Mouse (Mus musculus) liver, embryonic 14.5 days (tissue): ENCODE data around the gene Zfp609. TPM values are rescaled to one million over a fixed set of nuclear protein-coding genes. Genes with fewer than 3 reads are reported as not detected.

Experiments used
- ATAC-seq: fragments of 200-750 bp; cut with Nextera tagmentation; 2 replicates; pipeline ENCODE4 v1.8.0; 2017; ENCODE audit warnings: moderate number of reproducible peaks, mild to moderate bottlenecking, moderate library complexity; ENCODE audit not compliant: insufficient read depth
- DNase-seq, 3 experiments: peaks; one replicate each; pipeline ENCODE4 v3.0.0-alpha.2; 2012 to 2013; ENCODE audit warnings: low read depth in 3 of 3, low spot score in 3 of 3
- H3K27ac ChIP-seq: fragments of 300-500 bp; sonication (generic); 2 replicates; pipeline ENCODE4 v1.5.1; 2014; ENCODE audit warnings: moderate library complexity, mild to moderate bottlenecking, control low read depth, inconsistent platforms
- H3K27me3 ChIP-seq: fragments of 300-500 bp; sonication (generic); 2 replicates; pipeline ENCODE4 v1.6.1; 2014; ENCODE audit warnings: mild to moderate bottlenecking, low read length, moderate library complexity; ENCODE audit not compliant: control insufficient read depth, insufficient read depth
- H3K36me3 ChIP-seq: fragments of 300-500 bp; sonication (generic); replicated peaks from 2 replicates; pipeline ENCODE4 v1.6.1; 2014; ENCODE audit warnings: low read depth; ENCODE audit not compliant: control insufficient read depth, insufficient read depth
- H3K4me1 ChIP-seq, 2 experiments: fragments of 200-500 bp in 1 of 2; fragments of 300-500 bp in 1 of 2; sonication (generic) in 1 of 2; replicated peaks; 2 replicates each; pipeline ENCODE4 v1.6.1; 2012 to 2014; ENCODE audit warnings: antibody characterized with exemption in 1 of 2, inconsistent platforms in 1 of 2, low read length in 1 of 2; ENCODE audit not compliant: control insufficient read depth in 2 of 2, insufficient read depth in 2 of 2
- H3K4me2 ChIP-seq: fragments of 300-500 bp; sonication (generic); 2 replicates; pipeline ENCODE4 v1.6.1; 2014; ENCODE audit warnings: low read depth, mild to moderate bottlenecking, control low read depth, moderate library complexity
- H3K4me3 ChIP-seq, 2 experiments: fragments of 200-500 bp in 1 of 2; fragments of 300-500 bp in 1 of 2; sonication (generic) in 1 of 2; 2 replicates each; pipeline ENCODE4 v1.5.1; 2012 to 2014; ENCODE audit warnings: low read depth in 2 of 2, low read length in 2 of 2, mild to moderate bottlenecking in 2 of 2, control low read depth in 1 of 2, inconsistent platforms in 1 of 2, moderate library complexity in 1 of 2; ENCODE audit not compliant: insufficient read depth in 1 of 2
- H3K9ac ChIP-seq: fragments of 300-500 bp; sonication (generic); replicated peaks from 2 replicates; pipeline ENCODE4 v1.6.1; 2014; ENCODE audit warnings: mild to moderate bottlenecking, control low read depth, moderate library complexity
- H3K9me3 ChIP-seq: fragments of 300-500 bp; sonication (generic); 2 replicates; pipeline ENCODE4 v1.6.1; 2016; ENCODE audit warnings: low read length, mixed read lengths; ENCODE audit not compliant: control insufficient read depth
- CTCF ChIP-seq: IDR thresholded peaks from 2 replicates; pipeline ENCODE4 v1.5.1; 2016; ENCODE audit warnings: antibody characterized with exemption, low read depth, control low read depth
- EP300 ChIP-seq: IDR thresholded peaks from 2 replicates; pipeline ENCODE4 v1.6.1; 2016; ENCODE audit warnings: antibody characterized with exemption, low read depth
- WGBS: fragments of 180-500 bp; shearing (Covaris S2); extraction: QIAGEN DNeasy Blood & Tissue Kit; methylation state at CpG from one replicate; pipeline ENCODE4 v1.1.7; 2014; ENCODE audit not compliant: insufficient replicate concordance; 5-methylcytosine and 5-hydroxymethylcytosine counted together
- polyA plus RNA-seq, 2 experiments: library from polyadenylated mRNA; depleted of rRNA in 1 of 2; stranded (reverse) in 1 of 2; unstranded in 1 of 2; fragments of >200 nt; fragmentation: Nextera tagmentation in 1 of 2; extraction: Ambion mirVana in 1 of 2; gene quantifications; 2 replicates each; pipeline versions ENCODE4 v1.2.1 to v1.2.3; 2012 to 2014

The Zfp609 gene
- polyA plus RNA-seq, 2 experiments, result 1.1 to 2.7 TPM

DNA sequence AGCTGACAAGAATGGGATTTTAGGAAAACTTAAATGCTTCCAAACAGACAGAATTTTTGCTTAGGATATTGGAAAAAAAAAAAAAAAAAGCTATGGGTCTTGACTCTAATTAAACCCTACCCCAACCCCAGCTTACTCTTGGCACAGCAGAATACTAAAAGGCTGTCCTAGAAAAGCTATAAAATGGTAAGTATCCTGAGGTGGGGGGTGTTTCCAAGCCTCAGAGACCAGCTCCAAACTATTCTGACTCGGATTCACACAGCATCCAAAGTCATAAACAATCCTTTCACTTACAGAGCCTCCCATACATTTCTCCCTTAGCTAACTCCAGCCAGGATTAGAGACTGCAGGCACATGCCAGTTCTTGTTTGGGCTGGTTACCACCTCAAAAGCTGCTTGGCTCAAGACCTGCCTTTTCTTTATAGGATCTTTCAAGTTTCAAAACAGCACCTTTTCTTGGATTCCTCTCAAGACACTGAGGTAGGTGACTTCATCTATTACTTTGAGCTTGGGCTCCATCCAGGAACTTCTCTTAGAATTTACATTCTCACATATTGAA lies 50.4 kb downstream of the Zfp609 start:
- Histone ChIP-seq H3K4me1 (peaks cover 15 to 17% of the 10 kb centered on the region in 2 experiments), H3K9me3 (no peaks in the 10 kb centered on the region), H3K4me3 (no peak overlapping the region), H3K4me2 (no peak overlapping the region), H3K27ac (no peak overlapping the region), H3K36me3 (no peaks in the 10 kb centered on the region), H3K27me3 (no peaks in the 10 kb centered on the region), H3K9ac (no peak overlapping the region)
- DNase-seq (no peak), ATAC-seq (no peak)
- WGBS, result 20% methylated on average over 1 of the region's 1 CpGs
- TF ChIP-seq EP300, result no peak
- no peak for TF ChIP-seq CTCF

DNA sequence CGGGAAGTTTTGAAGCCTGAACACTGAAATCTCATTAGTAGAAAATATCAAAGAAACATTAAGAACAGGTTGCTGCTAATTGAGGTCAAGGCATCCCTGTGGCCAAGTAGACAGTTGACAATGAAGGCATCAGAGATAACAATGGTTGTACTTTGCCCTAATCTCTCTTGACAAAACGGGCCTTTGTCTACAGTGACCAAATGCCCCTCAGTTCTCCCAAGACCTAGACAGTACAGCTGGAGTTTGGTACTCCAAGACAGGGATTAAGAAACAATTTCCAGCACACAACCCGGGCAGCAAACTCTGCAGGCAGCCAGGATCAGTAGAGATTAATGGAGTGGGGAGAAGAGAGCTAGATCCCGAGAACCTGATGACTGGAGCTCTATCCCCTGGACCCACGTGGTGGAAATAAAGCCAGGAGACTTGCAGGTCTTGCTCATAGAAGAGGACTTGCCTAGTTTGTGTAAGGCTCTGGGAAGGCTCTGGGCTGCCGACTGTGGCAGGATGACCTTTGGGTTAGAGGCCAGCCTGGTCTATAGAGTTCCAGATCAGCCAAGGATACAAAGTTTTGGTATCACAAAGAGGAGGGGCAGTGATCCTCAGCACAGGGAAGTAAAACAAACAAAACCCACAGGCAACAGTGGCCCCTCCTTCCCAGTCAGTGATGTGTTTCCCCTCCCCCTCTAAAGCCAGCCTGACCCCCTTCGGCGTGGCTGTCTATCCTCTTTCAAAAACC lies 51.1 kb downstream of the Zfp609 start:
- Histone ChIP-seq H3K9ac (no peak overlapping the region), H3K27me3 (no peaks in the 10 kb centered on the region), H3K9me3 (no peaks in the 10 kb centered on the region), H3K36me3 (no peaks in the 10 kb centered on the region), H3K4me3 (no peak overlapping the region), H3K4me1 (peaks cover 15 to 19% of the 10 kb centered on the region in 2 experiments), H3K27ac (no peak overlapping the region; the same call in 1 of the 2 replicates), H3K4me2 (no peak overlapping the region)
- 35% methylated on average over 8 of the region's 8 CpGs for WGBS
- DNase-seq (no peak), ATAC-seq (0 out of 2 replicates have a peak, but pooled peaks have one; percentile 15)
- TF ChIP-seq CTCF, result no peak

- no peak overlapping the region for H3K4me3 ChIP-seq
- no peaks in the 10 kb centered on the region for H3K27me3 ChIP-seq
- no peak overlapping the region for H3K9ac ChIP-seq
- WGBS, result 89% methylated on average over 7 of the region's 7 CpGs
- H3K4me1 ChIP-seq, result peaks cover 11 to 20% of the 10 kb centered on the region in 2 experiments
- H3K9me3 ChIP-seq, result no peaks in the 10 kb centered on the region
- no peak for DNase-seq
- TF ChIP-seq EP300 (no peak), CTCF (no peak)
- H3K36me3 ChIP-seq, result no peaks in the 10 kb centered on the region
- no peak overlapping the region for H3K27ac ChIP-seq
- no peak for ATAC-seq
- no peak overlapping the region for H3K4me2 ChIP-seq
Observed at GRCm38 (mm10) chr9:65773783-65774182, 53.6 kb downstream of the Zfp609 start.

DNA sequence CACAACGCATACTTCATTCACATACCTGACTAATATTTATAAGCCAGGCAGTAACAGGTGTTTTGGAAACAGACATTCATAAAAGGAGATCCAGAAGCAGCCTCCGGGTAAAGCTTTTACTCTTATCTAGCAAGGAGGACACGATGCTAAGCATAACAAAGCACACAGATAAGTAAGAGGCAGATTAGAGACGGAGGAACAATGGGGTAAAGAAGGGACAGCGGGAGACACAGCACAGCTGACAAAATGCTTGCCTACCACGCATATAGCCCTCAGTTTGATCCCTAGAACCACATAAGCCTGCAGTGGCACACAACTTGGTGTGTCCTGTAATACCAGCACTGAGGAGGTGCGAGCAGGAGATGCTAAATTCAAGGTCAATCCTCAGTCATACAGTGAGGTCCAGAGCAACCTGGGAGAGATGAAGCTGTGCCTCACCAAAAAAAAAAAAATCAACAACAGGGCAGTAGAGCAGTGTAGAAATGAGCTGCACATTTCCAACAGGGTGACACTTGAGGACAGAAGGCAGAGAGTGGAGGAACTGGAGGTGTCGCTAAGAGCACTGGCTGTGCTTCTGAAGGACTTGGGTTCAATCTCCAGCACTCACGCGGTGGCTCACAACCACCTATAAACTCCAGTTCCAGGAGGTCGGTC lies 56.2 kb downstream of the Zfp609 start:
- Histone ChIP-seq H3K36me3 (no peaks in the 10 kb centered on the region), H3K27ac (no peak overlapping the region), H3K4me2 (no peak overlapping the region), H3K9ac (no peak overlapping the region), H3K4me3 (no peak overlapping the region), H3K27me3 (no peaks in the 10 kb centered on the region), H3K9me3 (no peaks in the 10 kb centered on the region), H3K4me1 (peaks cover 3 to 9% of the 10 kb centered on the region in 2 experiments)
- no peak for ATAC-seq
- 46% methylated on average over 11 of the region's 11 CpGs for WGBS
- DNase-seq, result no peak
- TF ChIP-seq CTCF, result no peak
- no peak for TF ChIP-seq EP300

DNA sequence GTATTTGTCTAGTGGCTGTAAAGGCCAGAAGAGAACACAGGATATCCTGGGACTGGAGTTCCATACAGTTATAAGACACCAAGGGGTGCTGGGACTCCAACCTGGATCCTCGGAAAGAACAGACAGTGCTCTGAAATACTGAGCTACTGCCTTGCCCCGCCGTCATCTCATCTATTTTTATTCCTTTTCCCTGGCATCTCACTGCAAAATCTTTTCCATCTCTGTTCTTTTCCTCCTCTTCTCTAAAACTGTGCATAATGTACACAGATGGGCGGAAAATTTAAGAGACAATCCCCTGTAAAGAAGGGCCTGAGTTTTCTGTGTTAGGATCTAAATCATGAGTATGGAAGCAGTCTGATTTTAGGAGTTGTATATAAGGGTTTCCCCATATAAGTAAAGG lies 64.6 kb downstream of the Zfp609 start:
- no peak overlapping the region for H3K4me3 ChIP-seq
- DNase-seq (no peak), ATAC-seq (no peak)
- no peaks in the 10 kb centered on the region for H3K9me3 ChIP-seq
- peaks cover 0 to 2% of the 10 kb centered on the region in 2 experiments; a peak in 1 of 4 replicates for H3K4me1 ChIP-seq
- H3K4me2 ChIP-seq, result no peak overlapping the region
- H3K27me3 ChIP-seq, result no peaks in the 10 kb centered on the region
- no peak for TF ChIP-seq EP300
- TF ChIP-seq CTCF, result no peak
- H3K27ac ChIP-seq, result no peak overlapping the region
- 74% methylated on average over 4 of the region's 4 CpGs for WGBS
- H3K9ac ChIP-seq, result no peak overlapping the region
- H3K36me3 ChIP-seq, result no peaks in the 10 kb centered on the region
